Mouse (Mus musculus) liver, adult 2 months (tissue): ENCODE measurements at regions not wholly inside any gene's neighbourhood (a gene's known extent, or its start where the extent isn't known, plus 50 kb on each side); places are given as distances from the start of the nearest gene placed in this dataset.
A peak's percentile ranks its signal among the peaks of the same experiment; 100 is the strongest.

Source experiments
- DNase-seq: peaks from one replicate; pipeline ENCODE4 v3.0.0-alpha.2; 2011; ENCODE audit warnings: low read depth, low spot score; ENCODE audit errors: extremely low read depth
- H3K27ac ChIP-seq: fragments of 200-500 bp; replicated peaks from 2 replicates; pipeline ENCODE4 v1.5.1; 2012; ENCODE audit warnings: low read depth, mild to moderate bottlenecking, control low read depth, inconsistent platforms, low read length; ENCODE audit not compliant: insufficient read depth
- H3K27me3 ChIP-seq: fragments of 200-500 bp; 2 replicates; pipeline ENCODE4 v1.6.1; 2012; ENCODE audit warnings: mild to moderate bottlenecking, moderate library complexity, low read length, inconsistent platforms; ENCODE audit not compliant: control insufficient read depth, insufficient read depth
- H3K36me3 ChIP-seq: fragments of 200-500 bp; 2 replicates; pipeline ENCODE4 v1.6.1; 2012; ENCODE audit warnings: low read length, inconsistent platforms; ENCODE audit not compliant: control insufficient read depth, insufficient read depth
- H3K4me1 ChIP-seq: fragments of 200-500 bp; 2 replicates; pipeline ENCODE4 v1.6.1; 2011; ENCODE audit warnings: low read length; ENCODE audit not compliant: control insufficient read depth, insufficient read depth
- H3K4me3 ChIP-seq: fragments of 200-500 bp; 2 replicates; pipeline ENCODE4 v1.5.1; 2011; ENCODE audit warnings: low read depth, mild to moderate bottlenecking, control low read depth, low read length, moderate library complexity; ENCODE audit not compliant: insufficient read depth
- H3K79me2 ChIP-seq: fragments of 200-500 bp; 2 replicates; pipeline ENCODE4 v1.6.1; 2012; ENCODE audit warnings: inconsistent platforms, mild to moderate bottlenecking, low read length, moderate library complexity; ENCODE audit not compliant: control insufficient read depth, insufficient read depth
- H3K9ac ChIP-seq: fragments of 200-500 bp; 2 replicates; pipeline ENCODE4 v1.6.1; 2012; ENCODE audit warnings: low read depth, mild to moderate bottlenecking, control low read depth, inconsistent platforms, low read length
- CTCF ChIP-seq: fragments of 200-500 bp; IDR thresholded peaks from 2 replicates; pipeline ENCODE4 v1.5.1; 2011; ENCODE audit warnings: low read depth, low read length, control low read depth
- POLR2A ChIP-seq: fragments of 200-500 bp; IDR thresholded peaks from 2 replicates; pipeline ENCODE4 v1.6.1; 2011; ENCODE audit warnings: low read length, control low read depth; ENCODE audit not compliant: insufficient read depth; ENCODE audit errors: extremely low read depth
- WGBS: fragments of 180-500 bp; shearing (Covaris S2); methylation state at CpG from one replicate; pipeline ENCODE4 v1.1.7; 2018; 5-methylcytosine and 5-hydroxymethylcytosine counted together

DNA sequence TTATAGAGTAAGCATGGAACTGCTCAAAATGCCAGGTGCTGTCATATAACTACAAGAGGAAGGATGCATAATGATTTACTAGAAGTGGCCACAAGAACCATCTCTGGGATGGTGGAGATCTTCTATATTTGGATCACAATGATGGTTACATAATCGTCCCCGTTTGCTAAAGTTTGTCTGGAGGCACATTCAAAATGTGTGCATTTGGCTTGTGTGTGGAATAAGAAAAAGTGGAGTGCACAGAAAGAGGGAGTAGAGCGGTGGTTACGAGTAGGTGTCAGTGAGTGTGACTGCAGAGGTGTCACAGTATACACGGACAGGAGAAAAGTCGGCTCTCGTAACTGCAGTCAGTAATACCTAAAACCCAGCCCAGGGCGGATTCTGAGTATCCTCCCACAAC, 238.3 kb upstream of the Cnr1 start:
- H3K4me1 ChIP-seq: no peaks in the 10 kb centered on the region
- no peaks in the 10 kb centered on the region for H3K27me3 ChIP-seq
- H3K36me3 ChIP-seq: no peaks in the 10 kb centered on the region
- no peak for DNase-seq
- no peak overlapping the region for H3K9ac ChIP-seq
- H3K4me3 ChIP-seq: no peak overlapping the region
- TF ChIP-seq CTCF (no peak), POLR2A (no peak)
- no peak overlapping the region for H3K27ac ChIP-seq
- H3K79me2 ChIP-seq: no peaks in the 10 kb centered on the region
- 83% methylated on average over 8 of the region's 8 CpGs for WGBS

DNA sequence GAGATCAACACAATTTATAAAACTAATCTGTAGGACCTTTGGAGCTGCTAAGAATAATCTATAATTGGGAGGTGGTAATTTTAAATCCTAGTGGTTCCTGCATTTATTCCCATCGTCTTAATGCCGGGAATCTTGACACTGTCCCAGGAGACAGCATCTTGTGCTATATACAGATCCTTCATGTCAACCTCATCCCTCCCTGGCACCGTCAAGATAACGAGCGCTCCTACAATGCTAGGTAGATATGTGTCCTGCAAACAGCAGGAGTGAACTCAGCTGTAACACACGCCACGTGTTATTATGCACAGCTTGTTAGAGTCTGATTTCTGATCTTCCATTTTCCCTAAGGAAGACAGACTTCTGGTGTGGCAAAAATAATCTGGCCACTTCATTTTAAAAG, 237.0 kb upstream of the Cnr1 start:
- TF ChIP-seq CTCF (no peak), POLR2A (no peak)
- 79% methylated on average over 7 of the region's 7 CpGs for WGBS

DNA sequence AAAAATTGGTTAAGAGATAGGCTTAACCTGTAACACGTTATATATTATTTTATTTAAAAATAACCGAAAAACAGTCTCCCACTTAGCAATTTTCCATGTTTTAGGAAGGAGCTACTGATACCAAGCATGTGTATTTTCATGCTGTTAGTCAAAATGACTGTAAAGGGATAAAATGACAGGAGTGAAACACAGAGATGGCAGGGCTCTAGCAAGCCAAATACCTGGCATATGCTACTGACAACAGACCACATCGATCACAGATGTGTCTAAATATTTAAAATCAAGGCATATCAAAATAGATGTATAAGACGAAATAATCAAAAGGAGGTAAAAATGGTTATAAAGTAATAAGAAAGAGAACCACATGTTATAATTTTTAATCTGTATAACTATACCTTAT, 231.0 kb upstream of the Cnr1 start:
- Histone ChIP-seq H3K27me3 (no peaks in the 10 kb centered on the region), H3K36me3 (no peaks in the 10 kb centered on the region), H3K79me2 (no peaks in the 10 kb centered on the region), H3K4me1 (no peaks in the 10 kb centered on the region), H3K9ac (no peak overlapping the region), H3K4me3 (no peak overlapping the region), H3K27ac (no peak overlapping the region)
- 78% methylated on average over 4 of the region's 4 CpGs for WGBS
- TF ChIP-seq POLR2A (no peak), CTCF (no peak)
- DNase-seq: no peak

More for the DNA sequence above, 237.0 kb upstream of the Cnr1 start:
- H3K79me2 ChIP-seq: no peaks in the 10 kb centered on the region
- H3K27me3 ChIP-seq: no peaks in the 10 kb centered on the region
- DNase-seq: no peak
- H3K9ac ChIP-seq: no peak overlapping the region
- no peaks in the 10 kb centered on the region for H3K4me1 ChIP-seq
- H3K36me3 ChIP-seq: no peaks in the 10 kb centered on the region
- no peak overlapping the region for H3K27ac ChIP-seq
- H3K4me3 ChIP-seq: no peak overlapping the region

DNA sequence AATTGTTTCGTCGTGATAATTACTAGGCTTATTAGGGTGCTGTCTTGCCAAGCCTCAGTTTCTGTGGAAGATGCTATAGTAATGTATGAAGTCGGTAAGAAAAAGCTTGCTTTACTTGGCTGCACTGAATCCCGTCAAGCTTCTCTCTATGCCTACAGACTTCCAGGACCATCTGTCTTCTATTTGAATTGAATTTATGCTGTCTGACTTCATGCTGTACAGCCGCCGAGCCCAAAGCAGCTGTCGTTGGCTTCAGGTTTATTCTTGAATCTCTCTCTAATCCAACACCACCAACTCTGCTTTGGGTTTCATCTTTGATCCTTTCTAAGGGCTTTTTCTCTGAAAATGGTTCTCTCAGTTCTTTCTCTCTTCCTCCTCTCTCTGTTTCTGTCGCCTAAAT, 227.4 kb upstream of the Cnr1 start:
- 87% methylated on average over 8 of the region's 8 CpGs for WGBS
- TF ChIP-seq POLR2A: no peak
- TF ChIP-seq CTCF: no peak
- H3K27me3 ChIP-seq: no peaks in the 10 kb centered on the region
- no peak overlapping the region for H3K27ac ChIP-seq
- H3K9ac ChIP-seq: no peak overlapping the region
- H3K4me1 ChIP-seq: no peaks in the 10 kb centered on the region
- no peak for DNase-seq
- no peaks in the 10 kb centered on the region for H3K79me2 ChIP-seq
- H3K4me3 ChIP-seq: no peak overlapping the region
- no peaks in the 10 kb centered on the region for H3K36me3 ChIP-seq

DNA sequence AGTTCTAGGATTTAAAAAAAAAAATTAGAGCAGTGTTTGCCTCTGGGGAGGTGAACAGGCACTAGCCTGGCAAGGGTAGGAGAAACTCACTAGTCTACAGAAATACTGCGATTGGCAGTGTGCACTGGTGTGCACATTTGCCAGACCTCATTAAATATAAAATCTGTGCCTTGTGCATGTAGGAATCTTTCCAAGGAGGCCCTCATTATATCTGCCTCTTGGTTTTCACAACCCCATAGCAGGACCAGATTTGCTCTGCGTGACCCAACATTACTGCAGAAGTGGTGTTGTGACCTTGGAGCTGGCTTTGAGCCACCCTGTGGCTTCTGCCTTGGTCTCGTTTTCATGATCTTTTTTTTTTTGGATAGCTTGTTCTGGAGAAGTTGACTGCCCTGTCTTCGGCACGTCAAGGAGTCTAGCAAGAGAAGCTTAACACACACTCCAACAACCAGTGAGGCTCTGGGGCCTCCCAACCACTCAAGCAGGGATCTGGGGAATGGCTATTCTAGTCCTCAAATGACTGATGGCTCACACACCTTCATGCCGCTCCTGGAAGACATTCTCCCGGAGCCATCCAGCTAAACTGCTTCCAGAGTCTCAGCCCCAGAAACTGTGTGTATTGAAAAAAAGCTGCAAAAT, 222.2 kb upstream of the Cnr1 start:
- DNase-seq: peak; percentile 35
- TF ChIP-seq POLR2A: no peak
- no peak for TF ChIP-seq CTCF
- Histone ChIP-seq H3K36me3 (no peaks in the 10 kb centered on the region), H3K79me2 (no peaks in the 10 kb centered on the region), H3K27ac (no peak overlapping the region), H3K4me3 (no peak overlapping the region), H3K9ac (no peak overlapping the region), H3K4me1 (no peaks in the 10 kb centered on the region), H3K27me3 (no peaks in the 10 kb centered on the region)
- 81% methylated on average over 7 of the region's 7 CpGs for WGBS

DNA sequence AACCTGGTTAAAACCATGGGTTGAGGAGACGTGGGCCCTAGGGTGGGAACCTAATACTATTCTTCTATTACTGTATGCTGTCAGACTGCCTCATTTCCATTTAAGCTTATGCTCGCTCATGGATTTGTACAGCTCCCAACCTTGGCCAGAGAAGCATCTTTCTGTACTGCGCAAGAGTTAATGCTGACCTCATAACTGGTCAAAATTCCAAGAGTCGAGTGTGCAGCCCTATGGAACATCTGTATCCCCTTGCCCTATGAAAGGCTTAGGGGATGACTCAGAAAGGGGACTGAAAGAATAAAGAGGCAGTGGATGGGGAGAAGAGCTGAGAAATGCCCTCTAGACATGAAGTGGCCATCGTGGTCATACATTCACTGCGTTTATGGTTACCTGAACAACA, 218.7 kb upstream of the Cnr1 start:
- Histone ChIP-seq H3K4me1 (no peaks in the 10 kb centered on the region), H3K9ac (no peak overlapping the region), H3K27ac (no peak overlapping the region), H3K4me3 (no peak overlapping the region), H3K36me3 (no peaks in the 10 kb centered on the region), H3K79me2 (no peaks in the 10 kb centered on the region), H3K27me3 (no peaks in the 10 kb centered on the region)
- no peak for DNase-seq
- TF ChIP-seq CTCF (no peak), POLR2A (no peak)
- WGBS: 88% methylated on average over 6 of the region's 6 CpGs
